Mouse (Mus musculus): ENCODE data around the gene Myt1l. TPM values are rescaled to one million over a fixed set of nuclear protein-coding genes. Genes with fewer than 3 reads are reported as not detected.

Myt1l gene
- polyA plus RNA-seq, 1 experiment from 2014 or later = 0.03 TPM

GRCm38 (mm10) chr12:29534761-29535300, 6.6 kb downstream of the Myt1l start:
- ATAC-seq (replicated peaks; ENCODE audit: extremely low read depth, insufficient read depth, low FRiP score) = no peak
- peaks cover 40% of the 10 kb centered on the region for H3K27me3 ChIP-seq (ENCODE audit: control insufficient read depth, insufficient read depth, low read length)
- no peak overlapping the region for H3K4me3 ChIP-seq (ENCODE audit: low read length)
- H3K4me1 ChIP-seq (ENCODE audit: control insufficient read depth, insufficient read depth, low read length) = no peaks in the 10 kb centered on the region
- H3K4me2 ChIP-seq (ENCODE audit: low read depth, low read length) = no peak overlapping the region
- H3K9ac ChIP-seq (ENCODE audit: low read length) = no peak overlapping the region
- H3K9me3 ChIP-seq (replicated peaks; ENCODE audit: control insufficient read depth, low read length) = no peaks in the 10 kb centered on the region
- no peaks in the 10 kb centered on the region for H3K36me3 ChIP-seq (ENCODE audit: control insufficient read depth, insufficient read depth)
- WGBS = 2% methylated on average over 25 of the region's 25 CpGs
- H3K27ac ChIP-seq (ENCODE audit: low read length) = no peak overlapping the region

DNA sequence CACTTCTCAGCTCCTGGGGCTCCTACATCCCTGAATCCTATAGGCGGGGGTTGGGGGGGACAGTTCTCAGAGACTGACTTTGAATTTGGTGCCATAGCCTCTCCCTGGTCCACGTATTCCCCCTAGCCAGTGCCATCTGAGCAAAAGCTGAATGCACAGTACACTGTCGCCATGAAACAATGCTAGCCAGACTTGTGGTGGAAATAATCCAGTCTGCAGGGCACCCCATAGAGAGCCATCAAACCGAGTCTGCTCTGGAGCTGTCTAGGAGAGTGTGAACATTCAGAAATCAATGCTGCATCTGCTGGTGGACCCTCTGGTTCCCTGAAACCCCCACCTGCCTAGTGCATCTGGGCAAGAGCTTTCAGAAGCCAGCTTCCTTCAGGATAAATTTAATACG, 9.7 kb downstream of the Myt1l start:
- H3K27me3 ChIP-seq (ENCODE audit: control insufficient read depth, insufficient read depth, low read length) = peaks cover 38% of the 10 kb centered on the region
- no peak overlapping the region for H3K4me3 ChIP-seq (ENCODE audit: low read length)
- H3K9ac ChIP-seq (ENCODE audit: low read length) = no peak overlapping the region
- WGBS = 58% methylated on average over 5 of the region's 5 CpGs
- no peak for ATAC-seq (replicated peaks; ENCODE audit: extremely low read depth, insufficient read depth, low FRiP score)
- H3K27ac ChIP-seq (ENCODE audit: low read length) = no peak overlapping the region
- no peak overlapping the region for H3K4me2 ChIP-seq (ENCODE audit: low read depth, low read length)
- no peaks in the 10 kb centered on the region for H3K4me1 ChIP-seq (ENCODE audit: control insufficient read depth, insufficient read depth, low read length)
- no peaks in the 10 kb centered on the region for H3K9me3 ChIP-seq (replicated peaks; ENCODE audit: control insufficient read depth, low read length)
- H3K36me3 ChIP-seq (ENCODE audit: control insufficient read depth, insufficient read depth) = no peaks in the 10 kb centered on the region

DNA sequence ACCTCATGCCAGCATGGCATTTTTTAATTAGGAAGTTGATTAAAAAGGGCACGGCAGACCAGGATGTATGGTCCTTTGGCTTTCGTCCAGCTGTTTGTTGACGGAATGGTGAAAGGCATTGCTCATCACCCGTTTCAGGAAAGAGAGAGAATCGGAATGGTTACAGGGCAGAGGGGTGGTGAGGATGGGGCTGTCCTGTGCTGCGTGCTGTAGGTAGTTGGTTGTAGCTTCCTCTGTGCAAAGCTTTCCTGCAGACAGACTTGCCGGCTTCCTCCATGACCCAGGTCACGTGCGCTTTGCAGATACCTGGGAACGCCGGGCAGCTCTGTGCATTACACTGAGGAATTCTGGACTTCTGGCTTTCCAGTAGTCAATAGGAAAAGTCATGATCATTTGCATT, 10.3 kb downstream of the Myt1l start:
- Histone ChIP-seq H3K4me2 (ENCODE audit: low read depth, low read length) (no peak overlapping the region), H3K4me3 (ENCODE audit: low read length) (no peak overlapping the region), H3K27ac (ENCODE audit: low read length) (no peak overlapping the region), H3K36me3 (ENCODE audit: control insufficient read depth, insufficient read depth) (no peaks in the 10 kb centered on the region), H3K4me1 (ENCODE audit: control insufficient read depth, insufficient read depth, low read length) (no peaks in the 10 kb centered on the region), H3K9ac (ENCODE audit: low read length) (no peak overlapping the region), H3K27me3 (ENCODE audit: control insufficient read depth, insufficient read depth, low read length) (peaks cover 33% of the 10 kb centered on the region), H3K9me3 (replicated peaks; ENCODE audit: control insufficient read depth, low read length) (no peaks in the 10 kb centered on the region)
- no peak for ATAC-seq (replicated peaks; ENCODE audit: extremely low read depth, insufficient read depth, low FRiP score)
- 60% methylated on average over 11 of the region's 11 CpGs for WGBS

DNA sequence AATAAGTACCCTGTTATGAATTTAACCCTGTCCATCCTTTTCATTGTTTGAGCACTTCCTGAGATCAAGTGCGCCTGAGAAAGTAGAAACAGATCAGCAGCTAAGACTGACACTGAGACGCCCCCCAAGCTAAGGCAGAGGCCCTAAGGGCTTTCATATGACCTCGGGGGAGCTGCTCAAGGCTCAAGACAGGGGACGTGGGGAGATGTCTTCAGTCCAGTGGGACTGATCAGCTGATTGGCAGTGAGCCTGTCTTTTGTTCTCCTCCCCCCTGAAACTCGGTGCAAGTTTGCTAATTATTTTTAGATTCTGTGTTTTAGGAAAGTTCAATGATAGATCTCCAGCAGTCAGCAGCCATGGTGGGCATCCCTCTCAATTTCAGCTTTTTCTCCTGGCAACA, 10.9 kb downstream of the Myt1l start:
- H3K4me1 ChIP-seq (ENCODE audit: control insufficient read depth, insufficient read depth, low read length) = no peaks in the 10 kb centered on the region
- no peaks in the 10 kb centered on the region for H3K36me3 ChIP-seq (ENCODE audit: control insufficient read depth, insufficient read depth)
- H3K4me3 ChIP-seq (ENCODE audit: low read length) = no peak overlapping the region
- 38% methylated on average over 5 of the region's 5 CpGs for WGBS
- no peaks in the 10 kb centered on the region for H3K9me3 ChIP-seq (replicated peaks; ENCODE audit: control insufficient read depth, low read length)
- no peak overlapping the region for H3K27ac ChIP-seq (ENCODE audit: low read length)
- no peak overlapping the region for H3K4me2 ChIP-seq (ENCODE audit: low read depth, low read length)
- H3K9ac ChIP-seq (ENCODE audit: low read length) = no peak overlapping the region
- H3K27me3 ChIP-seq (ENCODE audit: control insufficient read depth, insufficient read depth, low read length) = peaks cover 26% of the 10 kb centered on the region
- ATAC-seq (replicated peaks; ENCODE audit: extremely low read depth, insufficient read depth, low FRiP score) = no peak

- H3K27me3 ChIP-seq (ENCODE audit: control insufficient read depth, insufficient read depth, low read length) = peaks cover 12% of the 10 kb centered on the region
- 78% methylated on average over 5 of the region's 5 CpGs for WGBS
- no peak for ATAC-seq (replicated peaks; ENCODE audit: extremely low read depth, insufficient read depth, low FRiP score)
These were observed 12.6 kb downstream of the Myt1l start for GRCm38 (mm10) chr12:29540741-29541140.

DNA sequence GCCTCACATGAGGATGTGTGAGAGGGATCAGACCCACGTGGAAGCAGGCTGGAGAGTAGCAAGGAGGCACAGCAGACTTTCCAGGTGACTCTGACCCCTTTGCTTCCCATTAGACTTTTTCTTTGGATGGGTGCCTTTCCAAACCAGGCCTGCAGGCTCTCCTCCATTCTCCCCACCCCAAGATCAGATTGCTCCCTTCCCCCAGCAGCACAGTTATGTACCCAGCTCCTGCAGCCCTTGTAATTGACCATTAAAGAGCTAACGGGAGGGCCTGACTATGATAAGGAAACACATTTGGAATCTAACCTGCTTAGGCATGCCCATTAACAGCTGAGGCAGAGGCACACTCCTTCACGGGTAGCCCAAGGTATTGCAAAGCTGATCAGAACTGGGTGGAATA, 17.9 kb downstream of the Myt1l start:
- no peaks in the 10 kb centered on the region for H3K36me3 ChIP-seq (ENCODE audit: control insufficient read depth, insufficient read depth)
- 28% methylated on average over 3 of the region's 3 CpGs for WGBS
- no peak overlapping the region for H3K4me3 ChIP-seq (ENCODE audit: low read length)
- no peak overlapping the region for H3K9ac ChIP-seq (ENCODE audit: low read length)
- no peaks in the 10 kb centered on the region for H3K27me3 ChIP-seq (ENCODE audit: control insufficient read depth, insufficient read depth, low read length)
- no peaks in the 10 kb centered on the region for H3K9me3 ChIP-seq (replicated peaks; ENCODE audit: control insufficient read depth, low read length)
- no peak overlapping the region for H3K4me2 ChIP-seq (ENCODE audit: low read depth, low read length)
- no peak overlapping the region for H3K27ac ChIP-seq (ENCODE audit: low read length)
- no peaks in the 10 kb centered on the region for H3K4me1 ChIP-seq (ENCODE audit: control insufficient read depth, insufficient read depth, low read length)
- no peak for ATAC-seq (replicated peaks; ENCODE audit: extremely low read depth, insufficient read depth, low FRiP score)

More at GRCm38 (mm10) chr12:29540741-29541140, 12.6 kb downstream of the Myt1l start:
- H3K36me3 ChIP-seq (ENCODE audit: control insufficient read depth, insufficient read depth) = no peaks in the 10 kb centered on the region
- no peak overlapping the region for H3K9ac ChIP-seq (ENCODE audit: low read length)
- H3K27ac ChIP-seq (ENCODE audit: low read length) = no peak overlapping the region
- H3K4me1 ChIP-seq (ENCODE audit: control insufficient read depth, insufficient read depth, low read length) = no peaks in the 10 kb centered on the region
- H3K9me3 ChIP-seq (replicated peaks; ENCODE audit: control insufficient read depth, low read length) = no peaks in the 10 kb centered on the region
- no peak overlapping the region for H3K4me2 ChIP-seq (ENCODE audit: low read depth, low read length)
- no peak overlapping the region for H3K4me3 ChIP-seq (ENCODE audit: low read length)

GRCm38 (mm10) chr12:29547112-29547511, 18.9 kb downstream of the Myt1l start:
- Histone ChIP-seq H3K9ac (ENCODE audit: low read length) (no peak overlapping the region), H3K36me3 (ENCODE audit: control insufficient read depth, insufficient read depth) (no peaks in the 10 kb centered on the region), H3K27me3 (ENCODE audit: control insufficient read depth, insufficient read depth, low read length) (no peaks in the 10 kb centered on the region), H3K27ac (ENCODE audit: low read length) (no peak overlapping the region), H3K4me2 (ENCODE audit: low read depth, low read length) (no peak overlapping the region), H3K4me3 (ENCODE audit: low read length) (no peak overlapping the region), H3K9me3 (replicated peaks; ENCODE audit: control insufficient read depth, low read length) (no peaks in the 10 kb centered on the region), H3K4me1 (ENCODE audit: control insufficient read depth, insufficient read depth, low read length) (no peaks in the 10 kb centered on the region)
- no peak for ATAC-seq (replicated peaks; ENCODE audit: extremely low read depth, insufficient read depth, low FRiP score)
- WGBS = 55% methylated on average over 5 of the region's 5 CpGs

DNA sequence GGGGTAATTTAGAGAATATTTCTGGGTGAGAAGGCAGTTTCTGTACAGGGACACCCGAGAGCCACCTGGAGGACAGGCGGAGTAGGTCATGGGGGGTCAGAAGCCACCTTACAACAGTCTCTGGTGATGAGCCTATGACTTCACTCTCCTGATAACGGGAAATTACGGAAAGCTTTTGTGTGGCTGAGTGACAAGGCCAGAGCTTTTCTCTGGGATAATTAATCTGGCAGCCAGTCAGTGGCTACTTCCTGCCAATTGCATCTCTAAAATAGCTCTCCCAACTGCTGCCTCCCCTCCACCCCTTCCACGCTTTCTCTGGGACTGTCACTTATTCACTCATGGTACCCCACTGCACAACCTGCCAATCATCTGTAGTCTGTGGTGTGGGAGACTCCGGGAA, 19.6 kb downstream of the Myt1l start:
- no peak overlapping the region for H3K27ac ChIP-seq (ENCODE audit: low read length)
- H3K4me3 ChIP-seq (ENCODE audit: low read length) = no peak overlapping the region
- 53% methylated on average over 6 of the region's 6 CpGs for WGBS
- H3K4me2 ChIP-seq (ENCODE audit: low read depth, low read length) = no peak overlapping the region
- H3K36me3 ChIP-seq (ENCODE audit: control insufficient read depth, insufficient read depth) = no peaks in the 10 kb centered on the region
- no peaks in the 10 kb centered on the region for H3K9me3 ChIP-seq (replicated peaks; ENCODE audit: control insufficient read depth, low read length)
- ATAC-seq (replicated peaks; ENCODE audit: extremely low read depth, insufficient read depth, low FRiP score) = no peak
- H3K9ac ChIP-seq (ENCODE audit: low read length) = no peak overlapping the region
- no peaks in the 10 kb centered on the region for H3K4me1 ChIP-seq (ENCODE audit: control insufficient read depth, insufficient read depth, low read length)
- no peaks in the 10 kb centered on the region for H3K27me3 ChIP-seq (ENCODE audit: control insufficient read depth, insufficient read depth, low read length)

GRCm38 (mm10) chr12:29553138-29553537, 25.0 kb downstream of the Myt1l start:
- 66% methylated on average over 7 of the region's 7 CpGs for WGBS
- H3K27me3 ChIP-seq (ENCODE audit: control insufficient read depth, insufficient read depth, low read length) = no peaks in the 10 kb centered on the region
- no peak overlapping the region for H3K4me2 ChIP-seq (ENCODE audit: low read depth, low read length)

More at GRCm38 (mm10) chr12:29553138-29553537, 25.0 kb downstream of the Myt1l start:
- Histone ChIP-seq H3K9me3 (replicated peaks; ENCODE audit: control insufficient read depth, low read length) (no peaks in the 10 kb centered on the region), H3K36me3 (ENCODE audit: control insufficient read depth, insufficient read depth) (no peaks in the 10 kb centered on the region), H3K9ac (ENCODE audit: low read length) (no peak overlapping the region), H3K4me3 (ENCODE audit: low read length) (no peak overlapping the region), H3K4me1 (ENCODE audit: control insufficient read depth, insufficient read depth, low read length) (no peaks in the 10 kb centered on the region), H3K27ac (ENCODE audit: low read length) (no peak overlapping the region)
- no peak for ATAC-seq (replicated peaks; ENCODE audit: extremely low read depth, insufficient read depth, low FRiP score)

All from heart, embryonic 16.5 days (tissue).